Mouse (Mus musculus) testis, adult 2 months (tissue): ENCODE measurements around the gene Dnal4. TPM values are rescaled to one million over a fixed set of nuclear protein-coding genes. Genes with fewer than 3 reads are reported as not detected.
A peak's percentile ranks its signal among the peaks of the same experiment; 100 is the strongest.

Source experiments
- H3K27ac ChIP-seq: fragments of 200-500 bp; 2 replicates; pipeline ENCODE4 v1.5.1; 2012; ENCODE audit warnings: low read depth, low read length; ENCODE audit not compliant: control insufficient read depth, insufficient read depth
- H3K27me3 ChIP-seq: fragments of 200-500 bp; 2 replicates; pipeline ENCODE4 v1.6.1; 2012; ENCODE audit warnings: mild to moderate bottlenecking, low read length, moderate library complexity; ENCODE audit not compliant: control insufficient read depth, insufficient read depth
- H3K36me3 ChIP-seq: fragments of 200-500 bp; 2 replicates; pipeline ENCODE4 v1.6.1; 2012; ENCODE audit warnings: mild to moderate bottlenecking, low read length; ENCODE audit not compliant: control insufficient read depth, insufficient read depth
- H3K4me1 ChIP-seq: fragments of 200-500 bp; 2 replicates; pipeline ENCODE4 v1.6.1; 2012; ENCODE audit warnings: low read length; ENCODE audit not compliant: control insufficient read depth, insufficient read depth
- H3K4me3 ChIP-seq: fragments of 200-500 bp; 2 replicates; pipeline ENCODE4 v1.5.1; 2012; ENCODE audit warnings: low read depth, mild to moderate bottlenecking, low read length, moderate library complexity, mixed read lengths; ENCODE audit not compliant: control insufficient read depth
- CTCF ChIP-seq: fragments of 200-500 bp; IDR thresholded peaks from 2 replicates; pipeline ENCODE4 v1.5.1; 2012; ENCODE audit warnings: low read depth, mild to moderate bottlenecking, inconsistent platforms, low read length, moderate library complexity; ENCODE audit not compliant: control insufficient read depth, insufficient read depth, insufficient replicate concordance
- POLR2A ChIP-seq: fragments of 200-500 bp; IDR thresholded peaks from 2 replicates; pipeline ENCODE4 v1.6.1; 2012; ENCODE audit warnings: low read depth, mild to moderate bottlenecking, inconsistent platforms, low read length, moderate library complexity; ENCODE audit not compliant: control insufficient read depth
- polyA plus RNA-seq: library from polyadenylated mRNA; depleted of rRNA; stranded (reverse); fragments of >200 nt; gene quantifications from 2 replicates; pipeline ENCODE4 v1.2.3, GENCODE M21; 2012

Gene Dnal4
- polyA plus RNA-seq, 1 experiment, result 187 TPM

GRCm38 (mm10) chr15:79731554-79731953 lies 46.1 kb downstream of the Dnal4 start:
- H3K27ac ChIP-seq, result no peak overlapping the region
- TF ChIP-seq POLR2A (no peak), CTCF (no peak)
- H3K27me3 ChIP-seq, result no peaks in the 10 kb centered on the region
- H3K4me3 ChIP-seq, result no peak overlapping the region
- H3K36me3 ChIP-seq, result no peaks in the 10 kb centered on the region; the same call in 1 of the 2 replicates
- peaks cover 2% of the 10 kb centered on the region for H3K4me1 ChIP-seq

- Histone ChIP-seq H3K4me3 (no peak overlapping the region), H3K4me1 (no peaks in the 10 kb centered on the region), H3K27me3 (no peaks in the 10 kb centered on the region), H3K36me3 (no peaks in the 10 kb centered on the region; the same call in 1 of the 2 replicates), H3K27ac (no peak overlapping the region)
- no peak for TF ChIP-seq POLR2A
- TF ChIP-seq CTCF, result no peak
Observed at GRCm38 (mm10) chr15:79728731-79729388, 48.8 kb downstream of the Dnal4 start.

GRCm38 (mm10) chr15:79728311-79728710 lies 49.3 kb downstream of the Dnal4 start:
- no peak for TF ChIP-seq POLR2A
- TF ChIP-seq CTCF, result no peak
- Histone ChIP-seq H3K27ac (no peak overlapping the region), H3K36me3 (no peaks in the 10 kb centered on the region; the same call in 1 of the 2 replicates), H3K27me3 (no peaks in the 10 kb centered on the region), H3K4me3 (no peak overlapping the region), H3K4me1 (no peaks in the 10 kb centered on the region)

- no peaks in the 10 kb centered on the region for H3K4me1 ChIP-seq
- TF ChIP-seq CTCF (no peak), POLR2A (no peak)
- no peak overlapping the region for H3K4me3 ChIP-seq
- no peak overlapping the region for H3K27ac ChIP-seq
- H3K36me3 ChIP-seq, result no peaks in the 10 kb centered on the region; the same call in 1 of the 2 replicates
- no peaks in the 10 kb centered on the region for H3K27me3 ChIP-seq
Observed at GRCm38 (mm10) chr15:79727840-79728239, 49.8 kb downstream of the Dnal4 start.

GRCm38 (mm10) chr15:79725190-79725789 lies 52.4 kb downstream of the Dnal4 start:
- no peaks in the 10 kb centered on the region for H3K27me3 ChIP-seq
- H3K36me3 ChIP-seq, result no peaks in the 10 kb centered on the region; the same call in 1 of the 2 replicates

GRCm38 (mm10) chr15:79723439-79723838 lies 54.2 kb downstream of the Dnal4 start:
- H3K27me3 ChIP-seq, result no peaks in the 10 kb centered on the region
- no peaks in the 10 kb centered on the region for H3K4me1 ChIP-seq
- H3K27ac ChIP-seq, result no peak overlapping the region
- H3K36me3 ChIP-seq, result no peaks in the 10 kb centered on the region
- H3K4me3 ChIP-seq, result no peak overlapping the region
- TF ChIP-seq POLR2A, result no peak
- peak; percentile 57; the same call in 1 of the 2 replicates for TF ChIP-seq CTCF

More at GRCm38 (mm10) chr15:79725190-79725789, 52.4 kb downstream of the Dnal4 start:
- Histone ChIP-seq H3K4me3 (no peak overlapping the region), H3K4me1 (no peaks in the 10 kb centered on the region), H3K27ac (no peak overlapping the region)
- TF ChIP-seq POLR2A, result no peak
- no peak for TF ChIP-seq CTCF

- H3K4me1 ChIP-seq, result no peaks in the 10 kb centered on the region
- no peak overlapping the region for H3K4me3 ChIP-seq
- TF ChIP-seq CTCF (no peak), POLR2A (no peak)
- no peaks in the 10 kb centered on the region for H3K27me3 ChIP-seq
- H3K27ac ChIP-seq, result no peak overlapping the region
- 0 out of 2 replicates have a peak, but pooled peaks cover 1% of the 10 kb centered on the region for H3K36me3 ChIP-seq
Observed at GRCm38 (mm10) chr15:79720796-79721195, 56.9 kb downstream of the Dnal4 start.
